Mouse (Mus musculus) urinary bladder, postnatal 4 days (tissue): ENCODE data around the gene Mustn1.

Source experiments
- DNase-seq, 2 experiments: peaks; one replicate each; pipeline ENCODE4 v3.0.0; 2021 to 2022; ENCODE audit warnings: low spot score in 2 of 2

The Mustn1 gene

GRCm38 (mm10) chr14:30878958-30879571 lies at the start of gene Mustn1:
TSS of gene Mustn1 (plus strand) at chr14:30879200.
- DNase-seq = no peak

GRCm38 (mm10) chr14:30837416-30837996 lies 41.5 kb upstream of the Mustn1 start:
- no peak for DNase-seq

GRCm38 (mm10) chr14:30843701-30844100 lies 35.3 kb upstream of the Mustn1 start:
- DNase-seq = no peak

- DNase-seq = no peak
Observed at GRCm38 (mm10) chr14:30850504-30850903, 28.5 kb upstream of the Mustn1 start.

GRCm38 (mm10) chr14:30852325-30852724 lies 26.7 kb upstream of the Mustn1 start:
- DNase-seq = no peak

GRCm38 (mm10) chr14:30855316-30855715 lies 23.7 kb upstream of the Mustn1 start:
- DNase-seq = no peak

GRCm38 (mm10) chr14:30856885-30857507 lies 22.0 kb upstream of the Mustn1 start:
- no peak for DNase-seq

- no peak for DNase-seq
Observed at GRCm38 (mm10) chr14:30857990-30858389, 21.0 kb upstream of the Mustn1 start.

GRCm38 (mm10) chr14:30861421-30862125 lies 17.4 kb upstream of the Mustn1 start:
- no peak for DNase-seq

GRCm38 (mm10) chr14:30862368-30862767 lies 16.6 kb upstream of the Mustn1 start:
- DNase-seq = no peak

- no peak for DNase-seq
Observed at GRCm38 (mm10) chr14:30865311-30865710, 13.7 kb upstream of the Mustn1 start.

GRCm38 (mm10) chr14:30867042-30867441 lies 12.0 kb upstream of the Mustn1 start:
- peak; percentile 62 to 80 for DNase-seq

GRCm38 (mm10) chr14:30868826-30869225 lies 10.2 kb upstream of the Mustn1 start:
- no peak for DNase-seq

GRCm38 (mm10) chr14:30869391-30869801 lies 9.6 kb upstream of the Mustn1 start:
- DNase-seq = no peak

- DNase-seq = no peak
Observed at GRCm38 (mm10) chr14:30870206-30871147, 8.5 kb upstream of the Mustn1 start.

- DNase-seq = no peak
Observed at GRCm38 (mm10) chr14:30874095-30874700, 4.8 kb upstream of the Mustn1 start.

- DNase-seq = no peak
Observed at GRCm38 (mm10) chr14:30875130-30875865, 3.7 kb upstream of the Mustn1 start.

GRCm38 (mm10) chr14:30875955-30876354 lies 3.0 kb upstream of the Mustn1 start:
- no peak for DNase-seq

- DNase-seq = no peak
Observed at GRCm38 (mm10) chr14:30876451-30876850, 2.5 kb upstream of the Mustn1 start.

GRCm38 (mm10) chr14:30877827-30878226 lies 1.2 kb upstream of the Mustn1 start:
- no peak for DNase-seq
